Mouse (Mus musculus) cerebellum, postnatal 10 days (tissue): ENCODE results near the gene Dmwd.

Experiments
- DNase-seq, 2 experiments: peaks; one replicate each; pipeline ENCODE4 v3.0.0; 2021; ENCODE audit warnings: mixed read lengths in 2 of 2

Gene Dmwd

DNA sequence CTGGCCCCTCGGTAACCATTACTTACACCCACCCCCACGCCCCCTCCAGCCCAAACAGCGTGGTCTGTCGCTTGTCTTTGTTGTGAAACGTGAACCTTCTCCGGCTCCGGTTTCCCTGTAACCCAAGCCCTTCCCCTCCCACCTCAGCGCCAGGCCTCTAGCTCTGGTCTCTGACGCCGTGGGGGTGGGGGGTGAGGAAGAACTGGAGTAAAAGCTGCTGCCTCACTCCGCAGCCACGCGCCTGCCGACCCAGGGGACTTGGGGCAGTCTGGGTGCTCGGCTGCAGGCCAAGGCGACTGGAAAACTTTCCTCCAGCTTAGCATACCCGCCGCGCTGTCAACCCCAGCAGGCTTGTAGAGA is 19.7 kb downstream of the Dmwd start:
- peak; percentile 47 to 65 for DNase-seq

DNA sequence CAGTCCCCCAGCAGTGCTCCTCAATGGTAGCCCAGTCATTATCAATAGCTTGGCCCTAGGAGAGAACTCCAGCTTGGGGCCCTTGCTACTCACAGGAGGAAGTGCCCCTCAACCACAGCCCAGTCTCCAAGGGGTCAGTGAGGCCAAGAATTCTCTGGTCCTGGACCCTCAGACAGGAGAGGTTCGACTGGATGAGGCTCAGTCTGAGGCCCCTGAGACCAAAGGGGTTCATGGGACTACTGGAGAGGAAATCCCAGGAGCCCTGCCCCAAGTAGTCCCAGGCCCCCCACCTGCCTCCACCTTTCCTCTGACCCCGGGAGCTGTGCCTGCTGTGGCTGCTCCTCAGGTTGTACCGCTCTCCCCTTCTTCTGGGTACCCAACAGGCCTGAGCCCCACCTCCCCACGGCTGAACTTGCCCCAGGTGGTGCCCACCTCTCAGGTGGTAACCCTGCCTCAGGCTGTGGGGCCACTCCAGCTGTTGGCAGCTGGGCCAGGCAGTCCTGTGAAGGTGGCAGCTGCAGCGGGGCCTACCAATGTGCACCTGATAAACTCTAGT is 20.5 kb downstream of the Dmwd start:
- peak in 1 of 2 experiments; percentile 13 for DNase-seq

DNA sequence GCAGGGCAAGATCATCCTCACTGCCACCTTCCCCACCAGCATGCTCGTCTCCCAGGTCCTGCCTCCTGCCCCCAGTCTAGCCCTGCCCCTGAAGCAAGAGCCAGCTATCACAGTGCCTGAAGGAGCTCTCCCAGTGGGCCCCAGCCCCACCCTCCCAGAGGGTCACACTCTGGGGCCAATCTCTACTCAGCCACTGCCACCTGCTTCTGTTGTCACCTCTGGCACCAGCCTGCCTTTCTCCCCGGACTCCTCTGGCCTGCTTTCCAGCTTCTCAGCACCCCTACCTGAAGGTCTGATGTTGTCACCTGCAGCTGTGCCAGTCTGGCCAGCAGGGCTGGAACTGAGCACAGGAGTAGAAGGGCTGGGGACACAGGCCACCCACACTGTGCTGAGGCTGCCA is 21.2 kb downstream of the Dmwd start:
- peak in 1 of 2 experiments; percentile 5 for DNase-seq

DNA sequence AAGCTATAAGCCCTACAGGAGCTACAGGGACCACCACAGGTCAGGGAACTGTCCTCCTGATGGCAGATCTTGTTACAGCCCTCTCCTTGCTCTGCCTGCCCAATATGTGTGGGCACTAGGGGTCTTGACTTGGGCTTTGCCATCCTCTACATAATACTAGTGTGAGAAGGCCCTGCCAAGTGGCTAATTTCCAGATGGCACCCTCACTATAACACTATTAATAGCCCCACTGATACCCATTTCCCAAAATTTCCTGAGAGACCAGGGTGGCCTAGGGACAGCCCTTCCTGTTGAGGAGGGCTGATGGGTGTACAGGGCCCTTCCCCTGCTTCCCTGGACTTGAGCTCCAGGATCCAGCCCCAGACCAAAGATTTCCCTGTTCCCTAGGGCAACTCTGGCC is 21.8 kb downstream of the Dmwd start:
- peak in 1 of 2 experiments; percentile 55 for DNase-seq

DNA sequence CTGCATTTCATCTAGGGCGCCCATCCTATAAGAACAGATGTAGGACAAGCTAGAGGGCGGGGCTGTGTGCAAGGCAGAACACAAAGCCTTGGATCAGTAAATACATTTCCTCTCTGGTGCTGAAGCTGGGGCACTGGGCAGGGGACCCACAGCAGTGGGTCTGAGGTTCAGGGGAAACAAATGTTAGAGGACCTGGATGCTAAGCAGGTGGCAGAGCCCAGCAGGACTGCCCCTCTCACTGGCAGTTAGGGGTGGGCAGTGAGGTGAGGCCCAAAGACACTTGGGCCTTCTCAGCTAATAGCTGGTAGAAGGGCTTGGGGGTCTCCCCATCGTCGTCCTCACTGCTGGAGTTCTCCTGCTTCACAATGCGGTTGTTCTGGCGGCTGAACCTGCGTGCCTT is 22.8 kb downstream of the Dmwd start:
- no peak for DNase-seq

DNA sequence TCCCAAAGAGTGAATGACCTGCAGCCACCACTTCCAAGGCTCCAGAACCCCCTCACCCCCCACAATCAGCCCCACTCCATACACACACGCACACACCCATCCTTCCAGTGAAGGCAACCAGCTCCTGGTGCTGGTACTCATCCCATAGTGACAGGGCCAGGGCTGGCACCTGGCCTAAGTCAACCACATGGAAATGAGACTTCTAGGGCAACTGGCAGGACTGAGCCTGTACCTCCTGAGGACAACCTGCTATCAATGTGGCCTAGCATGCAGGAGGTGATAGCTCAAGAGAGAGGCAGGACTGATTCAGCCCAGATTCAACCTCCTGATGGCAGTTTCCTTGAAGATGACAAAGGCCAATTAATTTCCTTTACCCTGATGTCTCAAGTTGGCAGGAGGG is 24.3 kb downstream of the Dmwd start:
- peak in 1 of 2 experiments; percentile 9 for DNase-seq

DNA sequence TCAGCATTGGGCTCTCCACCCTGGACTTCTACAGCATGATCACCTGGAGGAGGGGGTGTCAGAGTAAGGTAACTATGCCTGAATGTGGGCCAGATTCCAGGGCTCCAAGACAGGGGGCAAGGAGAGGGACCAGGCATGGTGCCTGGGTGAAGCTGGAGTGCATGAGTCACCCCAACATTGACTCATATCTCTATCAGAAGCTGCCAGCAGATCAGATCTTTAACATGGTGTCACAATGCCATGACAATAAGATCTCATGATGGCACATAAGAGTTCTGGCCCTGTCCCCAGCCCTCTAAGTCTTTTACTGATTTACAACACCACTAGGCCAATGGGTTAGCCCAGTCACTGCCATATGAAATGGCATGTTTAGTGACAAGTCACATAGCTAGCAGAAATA is 27.7 kb downstream of the Dmwd start:
- no peak for DNase-seq

DNA sequence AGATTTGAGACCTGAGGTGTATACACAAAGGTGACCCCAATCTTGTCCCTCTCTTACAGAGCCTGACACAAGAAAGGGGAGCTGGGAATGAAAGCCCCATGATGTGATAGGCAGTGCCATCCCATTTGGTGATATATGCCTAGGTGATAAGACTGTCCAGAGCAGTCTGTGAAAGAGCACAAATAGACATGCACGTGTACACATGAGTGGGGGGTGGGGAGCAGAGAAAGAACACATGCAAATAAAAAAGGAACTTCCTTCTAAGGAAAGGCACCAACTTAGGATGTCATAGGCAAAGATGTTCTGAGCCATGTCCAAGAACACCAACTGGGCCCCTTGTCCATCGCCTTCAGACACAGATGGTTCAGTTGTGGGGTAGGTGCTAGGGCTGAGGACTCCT is 28.5 kb downstream of the Dmwd start:
- DNase-seq: no peak

DNA sequence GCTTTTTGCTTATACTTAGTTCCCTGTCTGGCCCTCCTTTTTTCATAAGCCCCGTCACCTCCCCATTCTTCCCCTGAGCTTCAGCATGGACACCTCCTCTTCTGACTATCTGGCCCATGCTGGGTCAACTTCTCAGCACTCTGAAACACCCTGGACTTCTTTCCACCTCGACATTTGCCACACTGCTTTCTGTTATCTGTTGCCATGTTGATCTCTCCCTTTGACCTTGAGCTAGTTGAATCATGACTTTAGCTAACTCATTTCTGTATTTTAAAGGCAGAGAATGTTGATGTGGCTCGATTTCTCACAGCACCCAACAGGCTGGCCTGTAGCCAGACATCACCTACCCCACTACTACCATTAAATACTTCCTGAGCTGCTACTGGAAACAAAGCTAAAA is 31.4 kb downstream of the Dmwd start:
- DNase-seq: no peak

DNA sequence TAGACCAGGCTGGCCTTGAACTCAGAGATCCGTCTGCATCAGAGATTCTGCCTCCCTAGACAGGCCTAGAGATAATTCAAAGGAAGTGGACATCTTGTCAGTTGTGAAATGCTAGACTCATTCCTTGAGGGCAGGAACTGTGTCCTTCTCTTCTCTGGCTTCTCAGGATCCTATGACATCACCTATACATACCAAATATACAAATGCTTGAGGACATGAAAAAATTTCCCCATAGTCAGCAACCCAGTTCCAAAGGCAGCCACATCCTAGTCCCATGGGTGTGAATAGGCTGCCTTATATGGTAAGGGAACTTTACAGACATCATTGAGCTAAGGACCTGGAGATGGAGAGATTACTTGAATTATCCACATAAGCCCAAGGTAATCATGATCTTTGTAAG is 33.5 kb downstream of the Dmwd start:
- DNase-seq: no peak

DNA sequence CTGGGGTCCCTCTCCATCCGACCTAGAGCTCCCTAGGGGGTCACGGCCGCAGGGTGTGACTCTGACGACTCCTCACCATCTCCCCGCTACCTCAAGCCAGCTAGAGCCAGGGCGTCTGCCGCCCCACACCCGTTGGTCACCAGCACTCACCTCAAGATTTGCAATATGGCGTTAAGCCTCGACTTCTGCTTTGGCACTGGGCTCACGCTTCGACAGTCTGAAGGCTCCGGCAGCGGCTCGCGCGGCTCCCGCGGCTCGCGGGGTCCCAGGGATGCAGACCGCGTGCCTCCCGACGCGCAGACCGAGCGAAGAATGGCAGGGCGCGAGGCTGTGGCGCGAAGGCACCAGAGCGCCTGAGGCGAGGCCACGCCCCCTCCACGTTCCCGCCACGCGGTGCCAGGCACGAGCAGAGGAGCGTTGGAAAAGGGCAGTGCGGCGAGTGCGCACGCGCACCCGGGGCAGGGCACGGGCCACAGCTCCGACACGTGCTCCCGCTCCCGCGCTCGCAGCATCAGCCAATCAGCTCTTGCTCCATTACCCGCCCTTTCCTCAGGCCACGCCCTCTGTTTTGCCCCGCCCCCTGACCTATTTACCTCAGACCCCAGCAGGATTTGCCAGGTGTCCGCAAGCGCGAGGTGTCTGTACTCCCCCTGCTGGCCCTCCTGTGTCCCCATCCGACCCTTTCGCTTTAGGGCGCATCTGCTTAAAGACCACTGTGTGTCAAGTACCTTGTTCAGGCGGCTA is 42.2 kb downstream of the Dmwd start, which contains the start of gene Gm4969:
Gene Gm4969 (minus strand): TSS at position 341 of the 744 bp plus-strand sequence.
- DNase-seq: peak; percentile 87 to 88

DNA sequence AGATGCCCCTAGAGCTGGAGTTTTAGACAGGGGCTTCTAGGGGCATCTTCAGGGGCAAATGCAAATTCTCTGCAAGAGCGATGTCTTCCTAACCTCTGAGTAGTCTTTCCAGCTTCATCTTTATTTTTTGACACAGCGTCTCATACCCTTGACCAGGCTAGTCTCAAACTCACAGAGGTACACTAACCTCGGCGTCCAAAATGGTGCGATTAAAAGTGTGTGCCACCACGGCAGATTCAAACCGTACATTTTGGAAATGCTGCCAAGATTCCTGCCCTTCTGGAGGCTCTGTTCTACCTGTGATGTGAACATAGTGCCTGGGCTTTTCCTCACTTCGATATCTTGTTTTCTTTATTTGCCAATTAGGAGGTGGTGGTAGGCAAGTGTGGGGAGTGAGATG is 43.1 kb downstream of the Dmwd start:
- DNase-seq: peak; percentile 33 to 49

DNA sequence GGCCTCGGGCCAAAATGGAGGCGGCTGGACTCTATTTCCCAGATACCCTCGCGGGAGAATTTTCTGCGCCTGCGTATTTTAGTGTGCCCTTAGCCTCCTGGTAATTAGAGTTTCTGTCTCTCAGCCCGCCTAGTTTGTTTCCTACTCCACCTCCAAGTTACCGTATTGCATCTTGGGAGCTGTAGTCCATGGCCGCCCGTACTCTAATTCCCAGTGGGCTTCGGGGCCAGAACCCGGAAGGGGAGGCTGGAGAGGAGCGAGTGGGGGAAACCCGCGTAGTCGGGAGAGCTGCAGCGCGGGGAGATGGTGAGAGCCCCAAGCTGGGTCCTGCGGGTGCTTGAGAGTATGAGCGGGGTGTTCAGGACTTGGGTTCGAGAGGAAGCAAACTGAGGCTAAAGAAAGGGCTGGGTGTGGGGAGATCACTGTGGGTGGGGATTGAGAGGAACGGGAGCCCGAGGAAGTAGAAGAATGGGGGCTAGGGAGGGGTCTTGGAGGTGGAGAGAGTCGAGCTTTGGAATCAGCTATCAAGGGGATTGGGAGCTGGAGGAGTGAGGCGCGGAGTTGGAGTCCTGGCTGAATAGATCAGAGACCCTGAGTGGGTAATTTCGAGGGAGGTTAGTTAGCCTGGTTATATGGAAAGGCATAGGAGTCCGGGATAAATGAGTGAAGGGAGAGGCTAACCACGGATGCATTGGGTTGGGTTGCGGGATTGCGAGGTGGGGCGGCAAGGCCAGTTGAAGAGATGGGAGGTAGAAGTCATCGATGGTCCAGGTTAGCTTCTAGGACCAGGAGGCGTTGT is 43.8 kb downstream of the Dmwd start, which contains the start of gene Fbxo46:
Gene Fbxo46 (plus strand): TSS at position 229 of the 799 bp plus-strand sequence.
- peak; percentile 94 to 95 for DNase-seq

DNA sequence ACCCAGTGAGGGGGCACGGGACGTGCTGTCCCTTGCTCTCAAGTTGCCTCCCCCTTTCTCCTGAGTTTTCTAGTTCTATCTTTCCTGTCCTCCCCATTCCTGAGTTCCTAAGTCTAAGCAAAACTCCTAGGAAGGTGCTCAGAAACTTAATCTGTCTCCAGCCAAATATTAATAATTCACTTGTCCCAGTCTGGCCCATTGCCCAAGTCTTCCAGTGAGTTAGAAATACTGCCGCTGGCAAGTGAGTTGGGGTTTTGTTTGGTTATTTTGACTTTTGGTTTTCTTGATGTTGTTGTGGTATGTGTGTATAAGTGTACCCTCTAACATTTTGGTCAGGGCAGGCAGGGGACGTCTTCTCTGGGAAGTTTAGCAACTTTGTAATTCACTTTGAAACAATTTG is 45.7 kb downstream of the Dmwd start:
- DNase-seq: no peak

DNA sequence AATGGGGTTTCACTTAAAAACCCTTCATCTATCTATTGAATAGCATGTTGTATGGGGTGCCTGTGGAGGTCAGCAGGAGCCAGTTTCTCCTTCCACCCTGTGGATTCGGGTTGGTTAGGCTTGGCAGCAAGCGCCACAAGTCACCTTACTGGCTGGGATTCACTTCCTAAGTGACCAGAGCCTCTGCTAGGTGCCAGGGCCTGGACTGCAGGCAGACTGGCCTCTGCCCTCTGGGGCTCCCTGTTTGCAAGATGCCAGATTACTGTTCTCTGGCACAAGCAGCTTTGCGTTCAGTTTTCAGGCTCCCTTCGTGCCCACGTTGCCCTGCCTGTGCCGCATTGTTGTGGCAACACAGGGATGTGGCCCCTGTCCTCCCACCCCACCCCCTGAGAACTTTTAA is 48.7 kb downstream of the Dmwd start:
- no peak for DNase-seq

DNA sequence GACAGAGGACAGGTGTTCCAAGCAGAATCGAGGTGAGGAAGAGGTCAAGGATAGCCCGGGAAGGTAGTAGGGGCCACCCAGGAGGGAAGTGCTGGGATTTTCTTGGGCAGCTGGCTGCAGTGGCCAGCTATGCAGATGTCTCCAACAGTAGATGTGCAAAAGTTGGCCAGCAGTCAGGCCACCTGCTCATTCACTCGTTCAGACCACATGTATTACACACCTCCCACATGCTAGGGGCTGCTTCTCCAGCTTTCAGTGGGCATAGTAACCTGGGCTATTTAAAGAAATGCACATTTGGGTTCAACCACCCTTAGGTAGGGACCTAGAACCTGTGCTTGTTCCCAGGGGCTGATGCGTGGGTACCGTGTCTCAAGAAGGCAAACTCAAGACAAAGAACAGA is 51.7 kb downstream of the Dmwd start:
- DNase-seq: no peak

DNA sequence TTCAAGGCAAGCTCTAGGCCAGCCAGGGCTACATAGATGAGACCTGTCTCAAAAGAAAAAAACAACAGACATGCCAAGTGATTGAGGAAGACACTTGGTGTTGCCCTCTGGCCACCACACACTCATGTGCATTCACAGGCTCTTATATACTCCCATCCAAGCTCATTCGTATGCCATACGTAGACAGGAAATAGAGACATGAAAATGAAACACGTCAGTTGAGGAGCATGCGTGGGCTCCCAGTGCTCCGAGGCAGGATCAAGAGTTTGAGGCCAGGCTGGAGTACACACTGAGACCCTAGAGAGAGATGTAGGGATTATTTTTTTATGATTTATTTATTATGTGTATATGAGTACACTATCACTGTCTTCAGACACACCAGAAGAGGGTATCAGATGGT is 53.4 kb downstream of the Dmwd start:
- DNase-seq: no peak

DNA sequence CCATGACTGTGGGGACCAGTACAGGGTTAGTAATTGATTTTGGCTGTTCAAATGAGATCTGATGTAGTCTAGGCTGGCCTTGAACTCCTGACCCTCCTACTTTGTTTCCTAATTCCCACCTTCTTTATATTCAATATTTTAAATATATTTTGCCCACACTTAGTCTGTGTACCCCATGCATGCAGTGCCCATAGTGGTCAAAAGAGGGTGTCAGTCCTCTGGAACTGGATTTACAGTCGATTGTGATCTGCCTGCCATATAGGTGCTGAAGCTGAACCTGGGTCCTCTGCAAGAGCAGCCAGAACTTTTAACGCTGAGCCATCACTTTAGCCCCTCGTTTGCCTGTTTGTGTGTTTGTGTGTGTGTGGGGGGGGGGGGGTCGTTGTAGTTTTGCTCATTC is 54.6 kb downstream of the Dmwd start:
- DNase-seq: peak; percentile 37 to 47

DNA sequence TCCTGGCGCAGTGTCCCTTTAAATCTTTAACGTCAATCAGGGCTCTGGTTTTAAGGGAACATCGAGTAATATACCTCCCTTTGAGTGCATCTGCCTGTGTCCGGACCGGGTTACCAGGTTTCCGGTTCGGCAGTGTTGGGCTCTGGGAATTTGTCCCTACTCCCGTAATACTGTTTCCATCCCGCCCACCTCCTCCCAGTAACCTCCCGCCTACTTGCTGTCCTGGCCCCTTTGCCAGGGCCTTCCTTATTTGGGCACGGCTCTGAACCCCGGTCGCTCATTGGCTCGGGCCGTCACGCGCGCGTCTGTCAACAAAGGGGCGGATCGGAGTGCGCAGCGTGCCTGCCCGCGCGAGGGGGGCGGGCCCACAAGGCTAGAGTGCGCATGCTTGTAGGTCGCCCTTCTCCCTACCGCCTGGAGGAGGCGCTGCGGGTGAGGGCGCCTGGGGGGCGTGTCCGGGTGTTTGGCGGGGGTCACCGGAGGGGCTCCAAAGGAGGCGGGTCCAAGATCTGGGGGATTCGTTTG is 55.4 kb downstream of the Dmwd start:
- DNase-seq: peak; percentile 98 to 99
